Mouse (Mus musculus) right cerebral cortex, adult 2 months (tissue): ENCODE measurements around the gene Olfr1173.

ENCODE experiments used
- DNase-seq, 2 experiments: peaks; one replicate each; pipeline ENCODE4 v3.0.0; 2021 to 2022; ENCODE audit warnings: low spot score in 2 of 2

Gene Olfr1173

GRCm38 (mm10) chr2:88279775-88280174 lies at the start of gene Olfr1173:
Gene Olfr1173 (minus strand): TSS chr2:88279875.
- DNase-seq: no peak

GRCm38 (mm10) chr2:88327115-88327514 lies 47.4 kb upstream of the Olfr1173 start, which contains the start of gene Olfr1175-ps:
Gene Olfr1175-ps (minus strand): TSS chr2:88327215.
- DNase-seq: no peak

- DNase-seq: no peak
Observed at GRCm38 (mm10) chr2:88315035-88315434, 35.4 kb upstream of the Olfr1173 start, which contains the start of gene Olfr1174-ps. Gene Olfr1174-ps (minus strand): TSS chr2:88315135.

GRCm38 (mm10) chr2:88228234-88228633 lies 51.4 kb downstream of the Olfr1173 start, which contains the start of gene Olfr1170:
Gene Olfr1170 (minus strand): TSS chr2:88228334.
- DNase-seq: no peak
